Mouse (Mus musculus) heart, postnatal 14 days (tissue): ENCODE results near the gene Pdgfb. TPM values are rescaled to one million over a fixed set of nuclear protein-coding genes. Genes with fewer than 3 reads are reported as not detected.

Source experiments
- microRNA-seq, 2 experiments: library from miRNA; unstranded; fragments of <30 nt; microRNA quantifications; one replicate each; pipeline ENCODE4 v1.2.0; 2021 to 2022
- total RNA-seq, 2 experiments: library from RNA; stranded (reverse); gene quantifications; 2 replicates each; pipeline ENCODE4 v1.2.3; 2021

Gene Pdgfb
- total RNA-seq, 2 experiments from 2014 or later: 42.2 to 43.4 TPM

Small RNAs within 50 kb of the gene (microRNA-seq; reads per million reads assigned to microRNA genes)
- gene Mir7213: 2.5 to 6.7 reads per million in 2 experiments

Other genes starting within 250 kb of the Pdgfb start
- 10 to 100 TPM; 21.6 to 22.2 TPM for gene Dnal4, start 237.1 kb downstream of the Pdgfb start, total RNA-seq
- 1 to 10 TPM; 2.1 to 2.6 TPM for gene Nptxr, start 210.2 kb downstream of the Pdgfb start, total RNA-seq
- gene Npcd, start 180.7 kb downstream of the Pdgfb start, total RNA-seq: under 1 TPM in 1 of 2 experiments, not detected in 1; 0.31 TPM
- 10 to 100 TPM; 35.4 to 36.8 TPM for gene Cbx6, start 180.3 kb downstream of the Pdgfb start, total RNA-seq
- 10 to 100 TPM; 13.0 to 14.4 TPM for gene Apobec3, start 123.3 kb downstream of the Pdgfb start, total RNA-seq
- 1 to 10 TPM; 3.6 to 7.8 TPM for gene Cbx7, start 43.9 kb downstream of the Pdgfb start, total RNA-seq
- 10 to 100 TPM; 77.8 to 79.6 TPM for gene Syngr1, start 76.4 kb upstream of the Pdgfb start, total RNA-seq
- gene Rpl3, start 76.9 kb upstream of the Pdgfb start, total RNA-seq: 100 to 1,000 TPM; 278 to 293 TPM
- gene Tab1, start 118.2 kb upstream of the Pdgfb start, total RNA-seq: 10 to 100 TPM; 27.8 to 32.4 TPM
- gene Mgat3, start 158.7 kb upstream of the Pdgfb start, total RNA-seq: 1 to 10 TPM; 1.6 to 2.0 TPM
- 10 to 100 TPM; 31.0 to 33.0 TPM for gene Mief1, start 219.0 kb upstream of the Pdgfb start, total RNA-seq
- gene AC140267.1, start 220.9 kb upstream of the Pdgfb start, total RNA-seq: 10 to 100 TPM in 1 of 2 experiments, 1 to 10 TPM in 1; 3.4 to 24.9 TPM
- gene Atf4, start 240.2 kb upstream of the Pdgfb start, total RNA-seq: 10 to 100 TPM; 83.7 to 91.1 TPM
- 10 to 100 TPM; 17.8 to 18.8 TPM for gene Rps19bp1, start 249.3 kb upstream of the Pdgfb start, total RNA-seq